Mouse (Mus musculus) testis, adult 2 months (tissue): ENCODE data around the gene Dram1.

Source experiments
- CTCF ChIP-seq: fragments of 200-500 bp; IDR thresholded peaks from 2 replicates; pipeline ENCODE4 v1.5.1; 2012; ENCODE audit warnings: low read depth, mild to moderate bottlenecking, inconsistent platforms, low read length, moderate library complexity; ENCODE audit not compliant: control insufficient read depth, insufficient read depth, insufficient replicate concordance
- POLR2A ChIP-seq: fragments of 200-500 bp; IDR thresholded peaks from 2 replicates; pipeline ENCODE4 v1.6.1; 2012; ENCODE audit warnings: low read depth, mild to moderate bottlenecking, inconsistent platforms, low read length, moderate library complexity; ENCODE audit not compliant: control insufficient read depth

GRCm38 (mm10) chr10:88374984-88375383 lies 3.9 kb downstream of the Dram1 start:
- 0 out of 2 replicates have a peak, but pooled peaks have one; percentile 8 for TF ChIP-seq CTCF
- no peak for TF ChIP-seq POLR2A
